Mouse (Mus musculus): ENCODE measurements around the gene AK157302.
"Not testable (repeated sequence)": the region's sequence is repeated elsewhere in the genome, so short reads cannot be mapped to it uniquely, and the experiment has no call there.

Gene AK157302

DNA sequence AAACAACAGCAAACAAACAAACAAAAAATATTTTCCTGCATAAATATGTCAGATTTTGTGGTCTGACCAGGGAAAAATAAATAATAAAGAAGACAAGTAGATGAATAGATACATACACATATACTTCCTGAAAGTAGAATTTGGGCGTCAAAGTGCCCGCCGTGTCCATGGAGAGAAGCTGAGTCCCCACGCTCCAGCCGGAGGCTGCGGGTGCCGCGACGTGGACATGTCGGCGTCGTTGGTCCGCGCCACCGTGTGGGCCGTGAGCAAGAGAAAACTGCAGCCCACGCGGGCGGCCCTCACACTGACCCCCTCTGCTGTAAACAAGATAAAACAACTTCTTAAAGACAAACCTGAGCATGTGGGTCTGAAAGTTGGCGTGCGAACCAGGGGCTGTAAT is at the start of gene AK157302:
Gene AK157302 (plus strand): TSS at position 144 of the 400 bp plus-strand sequence.
- DNase-seq (ENCODE audit: low read depth in 1 of 2, low spot score in 2 of 2), result no peak

- no peak for DNase-seq (ENCODE audit: low read depth in 1 of 2, low spot score in 2 of 2)
Observed at GRCm38 (mm10) chr13:21446796-21447195, 48.2 kb upstream of the AK157302 start.

- DNase-seq (ENCODE audit: low read depth in 1 of 2, low spot score in 2 of 2), result no peak
Observed at GRCm38 (mm10) chr13:21447856-21448614, 47.0 kb upstream of the AK157302 start.

DNA sequence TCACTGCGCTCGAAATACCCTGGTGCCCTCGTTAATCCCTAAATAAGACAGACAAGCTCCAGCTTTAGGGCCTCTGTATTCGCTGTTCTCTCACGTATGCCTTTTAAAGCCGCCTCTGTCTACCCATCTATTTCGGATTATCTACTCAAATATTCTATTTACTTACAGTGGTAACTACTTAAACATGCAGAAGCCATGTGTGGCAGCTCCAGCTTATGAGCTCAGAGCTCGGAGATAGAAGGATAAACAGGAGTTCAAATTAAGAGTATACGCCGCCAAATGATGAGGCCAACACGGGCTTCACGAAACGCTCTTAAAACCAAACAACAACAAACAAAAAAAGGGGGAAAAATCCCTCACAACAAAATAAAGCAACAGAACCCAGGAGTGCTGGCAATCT is 42.0 kb upstream of the AK157302 start:
- DNase-seq (ENCODE audit: low read depth in 1 of 2, low spot score in 2 of 2), result no peak

DNA sequence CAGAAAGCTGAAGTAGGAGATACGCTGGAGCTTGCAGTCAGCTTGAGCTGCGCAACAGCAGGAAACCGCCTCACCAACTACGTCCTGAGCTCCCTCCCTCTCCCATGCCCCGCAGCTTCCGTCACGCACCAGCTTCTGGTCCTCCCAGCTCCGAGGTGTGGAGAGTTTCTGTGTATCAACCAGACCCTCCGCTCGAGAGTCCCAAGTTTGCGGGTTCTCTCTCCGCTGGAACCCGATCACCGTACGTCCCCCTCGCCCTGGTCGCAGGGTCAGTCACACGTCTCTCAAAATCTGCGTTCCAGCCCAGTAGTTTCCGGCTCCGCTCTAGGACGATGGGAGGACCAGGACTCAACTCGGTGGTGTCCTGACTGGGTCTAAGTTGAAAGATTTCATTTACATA is 41.6 kb upstream of the AK157302 start, which contains the start of gene Zscan26:
Gene Zscan26 (minus strand): TSS at position 282 of the 400 bp plus-strand sequence.
- peak; percentile 22 to 75 for DNase-seq (ENCODE audit: low read depth in 1 of 2, low spot score in 2 of 2)

GRCm38 (mm10) chr13:21454133-21454532 is 40.9 kb upstream of the AK157302 start:
- no peak for DNase-seq (ENCODE audit: low read depth in 1 of 2, low spot score in 2 of 2)

DNA sequence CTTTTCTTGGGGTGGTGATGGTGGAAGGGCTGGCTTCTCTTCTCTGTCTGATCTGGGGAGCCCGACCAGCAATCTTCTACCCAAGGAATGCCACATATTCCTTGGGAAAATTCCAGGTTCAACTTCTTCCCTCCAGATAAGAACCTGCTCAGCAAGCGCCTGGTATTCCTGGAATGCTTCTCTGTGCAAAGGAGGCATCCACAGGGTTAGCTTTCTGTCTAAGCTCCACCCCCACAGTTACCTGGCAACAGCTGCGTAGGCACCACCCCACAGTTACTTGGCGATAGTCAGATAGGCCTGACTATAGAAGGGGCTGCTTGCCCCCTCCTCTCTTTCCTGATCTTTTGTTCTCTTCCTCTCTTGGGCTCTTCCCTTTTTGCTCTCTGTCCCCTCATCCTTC is 38.7 kb upstream of the AK157302 start:
- no peak for DNase-seq (ENCODE audit: low read depth in 1 of 2, low spot score in 2 of 2)

DNA sequence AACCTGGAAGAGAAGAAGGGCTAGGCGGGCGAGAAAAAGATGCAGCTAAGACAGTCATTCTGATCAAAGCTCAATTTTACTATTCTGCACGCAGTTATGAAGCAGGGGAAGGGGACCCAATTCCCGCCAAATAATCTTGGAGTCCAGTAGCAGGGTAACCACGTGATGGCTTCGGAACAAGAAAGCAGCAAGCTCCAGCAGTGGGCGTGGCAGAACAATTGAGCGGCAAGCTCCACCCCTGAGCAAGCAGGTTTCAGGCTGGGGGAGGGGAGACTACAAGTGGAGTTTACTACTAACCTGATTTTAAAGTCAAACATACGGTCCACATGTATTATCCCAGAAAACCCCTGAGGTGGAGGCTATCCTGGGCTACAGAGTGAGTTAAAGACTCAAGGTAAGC is 32.5 kb upstream of the AK157302 start:
- not testable (repeated sequence) for DNase-seq (ENCODE audit: low read depth in 1 of 2, low spot score in 2 of 2)

DNA sequence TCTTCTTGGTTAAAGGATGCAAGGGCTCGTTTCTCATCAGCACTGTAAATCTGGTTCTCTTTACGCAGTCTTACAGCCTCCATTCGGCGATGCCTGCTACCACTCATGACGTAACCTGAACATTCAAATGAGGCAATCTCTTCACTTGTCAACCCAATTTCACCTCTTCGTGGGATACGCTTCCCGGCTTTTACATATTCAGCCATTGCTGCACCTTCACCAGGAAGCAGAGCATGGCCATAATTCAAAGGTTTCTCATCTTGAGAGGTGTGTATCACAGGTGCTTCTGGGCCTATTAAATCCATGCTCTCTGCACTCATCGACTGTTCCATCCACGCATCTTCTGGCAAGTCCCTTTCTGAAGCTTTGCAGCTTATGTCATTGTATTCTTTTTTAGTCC is 27.7 kb upstream of the AK157302 start:
- no peak for DNase-seq (ENCODE audit: low read depth in 1 of 2, low spot score in 2 of 2)

- peak; percentile 20 to 51 for DNase-seq (ENCODE audit: low read depth in 1 of 2, low spot score in 2 of 2)
Observed at GRCm38 (mm10) chr13:21468061-21469019, 26.7 kb upstream of the AK157302 start, which contains the start of gene Nkapl. Nkapl (minus strand) TSS chr13:21468509.

GRCm38 (mm10) chr13:21469097-21469496 is 25.9 kb upstream of the AK157302 start:
- no peak for DNase-seq (ENCODE audit: low read depth in 1 of 2, low spot score in 2 of 2)

DNA sequence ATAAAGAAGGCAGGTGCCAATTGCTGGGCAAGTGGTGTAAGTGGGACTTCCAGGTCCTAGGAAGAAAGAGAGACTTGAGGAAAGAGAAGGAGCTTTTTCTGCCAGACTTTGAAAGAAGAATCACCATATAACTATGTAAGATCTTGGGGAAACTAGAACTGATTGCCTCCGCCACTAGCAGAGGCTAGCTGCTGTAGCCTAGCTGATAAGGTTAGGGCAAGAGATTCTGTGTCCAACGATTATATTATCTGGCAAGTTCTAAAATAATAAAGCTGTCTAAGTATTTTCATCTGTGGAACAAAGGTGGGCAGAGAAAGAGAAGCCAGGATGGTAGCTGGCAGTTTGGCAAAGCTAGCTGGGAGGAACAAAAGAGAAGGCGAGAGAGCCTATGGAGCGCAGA is 22.6 kb upstream of the AK157302 start:
- DNase-seq (ENCODE audit: low read depth in 1 of 2, low spot score in 2 of 2), result no peak

DNA sequence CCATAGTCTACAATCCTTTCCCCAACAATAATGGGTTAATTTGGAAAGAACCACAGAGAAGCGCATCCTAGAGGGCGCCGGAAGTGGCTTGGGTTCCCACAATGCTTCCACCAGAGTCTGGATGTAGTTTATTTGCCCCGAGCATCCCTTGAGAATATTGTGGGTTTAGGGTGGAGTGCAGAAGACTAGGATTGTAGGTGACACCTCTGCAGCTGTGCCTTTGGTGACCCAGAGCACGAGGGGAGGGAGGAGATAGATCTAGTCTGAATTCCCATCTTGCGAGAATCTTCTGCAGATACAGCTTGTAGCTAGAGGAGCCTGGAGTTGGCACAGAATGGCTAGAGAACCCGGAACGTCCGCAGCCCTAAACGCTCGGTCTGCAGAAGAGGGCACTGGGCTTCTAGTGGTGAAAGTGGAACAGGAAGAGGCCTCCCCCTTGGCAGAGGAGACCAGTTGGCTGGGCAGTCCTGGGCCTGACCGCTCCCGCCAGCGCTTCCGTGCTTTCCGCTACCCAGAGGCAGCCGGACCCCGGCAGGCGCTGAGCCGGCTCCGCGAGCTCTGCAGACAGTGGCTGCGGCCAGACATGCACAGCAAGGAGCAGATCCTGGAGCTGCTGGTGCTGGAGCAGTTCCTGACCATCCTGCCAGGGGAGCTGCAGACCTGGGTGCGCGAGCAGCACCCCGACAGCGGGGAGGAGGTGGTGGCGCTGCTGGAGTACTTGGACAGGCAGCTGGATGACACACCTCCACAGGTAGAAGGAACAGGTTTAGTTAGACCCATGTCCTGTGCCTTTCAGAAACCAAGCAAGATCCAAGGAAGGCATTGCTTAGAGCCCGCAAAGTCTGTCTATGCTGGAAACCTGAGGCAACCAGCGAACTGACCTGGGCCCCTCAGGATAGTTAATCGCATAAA is 16.0 kb upstream of the AK157302 start, which contains the start of the genes Zkscan4 and Gm10065:
Gene Zkscan4 (plus strand): TSS at position 149 of the 912 bp plus-strand sequence.
Gene Gm10065 (minus strand): TSS at position 683 of the 912 bp plus-strand sequence.
- DNase-seq (ENCODE audit: low read depth in 1 of 2, low spot score in 2 of 2), result peak in 1 of 2 experiments; percentile 3

DNA sequence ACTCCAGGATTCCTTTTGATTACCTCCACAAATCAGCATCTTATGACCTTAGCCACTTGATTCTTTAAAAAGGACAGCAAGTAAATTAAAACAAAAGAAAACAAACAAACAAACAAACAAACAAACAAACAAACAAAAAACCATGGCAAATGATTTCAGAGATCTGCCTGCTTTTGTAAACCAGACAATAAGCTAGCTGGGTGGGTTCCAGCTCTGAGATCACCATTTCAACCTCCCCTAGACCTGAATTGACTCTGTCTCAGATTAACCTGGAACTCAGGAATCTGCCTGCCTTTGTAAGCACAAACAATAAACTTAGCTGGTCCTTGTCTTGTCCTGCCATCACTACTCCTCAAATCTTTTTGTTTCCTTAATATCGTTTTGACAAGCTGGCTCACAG is 8.1 kb upstream of the AK157302 start:
- no peak for DNase-seq (ENCODE audit: low read depth in 1 of 2, low spot score in 2 of 2)

DNA sequence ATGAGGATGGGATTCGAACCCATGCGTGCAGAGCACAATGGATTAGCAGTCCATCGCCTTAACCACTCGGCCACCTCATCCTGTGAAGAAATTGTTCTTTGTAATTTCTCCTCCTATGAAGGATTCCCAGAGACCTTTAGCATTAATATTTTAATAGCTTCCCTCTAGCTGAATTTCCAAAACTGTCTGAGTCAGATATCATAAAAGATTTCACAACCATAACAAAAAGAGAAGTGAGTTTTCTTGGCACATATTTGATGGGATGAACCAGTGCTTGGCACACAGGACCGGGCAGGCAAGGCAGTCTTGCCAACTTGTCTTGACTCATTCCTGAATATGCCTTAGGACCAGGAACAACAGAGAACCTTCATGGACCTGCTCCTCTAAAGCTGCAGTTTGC is 2.2 kb upstream of the AK157302 start:
- no peak for DNase-seq (ENCODE audit: low read depth in 1 of 2, low spot score in 2 of 2)

GRCm38 (mm10) chr13:21501182-21501581 is 6.2 kb downstream of the AK157302 start, which contains the start of gene Gm11273:
Gm11273 (minus strand) TSS chr13:21501418.
- not testable (repeated sequence) for DNase-seq (ENCODE audit: low read depth in 1 of 2, low spot score in 2 of 2)

DNA sequence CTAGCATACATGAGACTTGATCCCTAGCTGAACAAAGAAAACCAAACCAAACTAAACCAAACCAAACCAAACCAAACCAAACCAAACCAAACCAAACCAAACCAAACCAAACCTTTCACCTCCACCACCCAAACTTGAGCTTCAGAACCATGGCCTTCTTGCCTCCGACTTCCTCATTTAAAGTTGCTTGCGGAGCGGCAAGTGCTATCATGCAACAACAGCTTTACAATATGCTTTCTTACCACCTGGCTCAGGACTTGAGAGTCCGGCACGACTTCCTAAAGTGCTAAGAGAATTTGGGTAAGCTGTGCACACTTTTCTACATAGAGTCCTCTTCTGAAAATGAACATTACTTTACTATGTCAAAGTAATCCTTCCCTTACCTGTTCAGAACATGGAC is 7.3 kb downstream of the AK157302 start:
- no peak for DNase-seq (ENCODE audit: low read depth in 1 of 2, low spot score in 2 of 2)

- DNase-seq (ENCODE audit: low read depth in 1 of 2, low spot score in 2 of 2), result peak; percentile 37 to 44
Observed at GRCm38 (mm10) chr13:21506221-21506649, 11.2 kb downstream of the AK157302 start.

GRCm38 (mm10) chr13:21530136-21530535 is 35.1 kb downstream of the AK157302 start:
- DNase-seq (ENCODE audit: low read depth in 1 of 2, low spot score in 2 of 2), result no peak

GRCm38 (mm10) chr13:21530781-21531201 is 35.8 kb downstream of the AK157302 start, which contains the start of gene Zkscan8:
Zkscan8 (minus strand) TSS chr13:21531120.
- DNase-seq (ENCODE audit: low read depth in 1 of 2, low spot score in 2 of 2), result peak; percentile 61 to 77

All from monocyte, adult 2 months (primary cell).